Mouse (Mus musculus): ENCODE results near the gene G0s2.
"Not testable (repeated sequence)": the region's sequence is repeated elsewhere in the genome, so short reads cannot be mapped to it uniquely, and the experiment has no call there.

The G0s2 gene

DNA sequence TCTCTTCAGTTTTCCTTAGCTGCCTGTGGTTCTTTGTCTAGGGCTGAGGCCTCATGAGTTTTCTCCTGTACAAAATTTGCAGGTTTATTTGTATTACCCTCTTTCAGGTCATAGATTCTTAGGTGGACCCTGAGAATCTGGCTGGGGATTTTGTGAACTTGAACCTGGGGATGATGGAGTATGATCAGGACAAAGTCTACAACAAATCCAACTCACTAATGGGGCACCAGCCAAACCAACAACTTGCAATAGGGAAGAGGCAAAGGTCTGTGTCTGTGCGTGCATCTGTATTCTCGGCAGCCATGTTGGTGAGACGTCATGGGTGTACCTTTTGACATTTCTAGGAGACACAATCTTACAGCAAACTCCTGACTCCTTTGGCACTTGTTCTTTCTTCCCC, 16.1 kb upstream of the G0s2 start:
- DNase-seq (ENCODE audit: low spot score in 2 of 2), result no peak

DNA sequence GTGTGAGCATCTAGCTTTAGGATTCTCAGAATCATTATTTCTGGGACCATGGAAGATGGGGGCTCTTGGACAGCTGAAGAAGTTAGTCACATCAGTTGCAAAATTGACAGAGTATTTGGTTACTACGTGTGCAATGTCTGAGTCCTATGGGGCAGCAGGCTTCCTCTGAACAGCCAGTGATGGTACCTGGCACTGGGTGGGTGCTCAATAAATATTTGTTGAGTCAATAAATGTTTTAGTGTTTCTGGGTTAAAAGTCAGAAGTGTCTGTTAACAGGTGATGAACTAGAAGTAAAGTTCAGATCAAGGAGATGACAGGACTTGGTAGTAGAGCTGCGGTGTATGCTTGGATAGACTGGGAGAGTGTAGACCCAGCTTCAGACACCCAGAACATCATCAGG, 14.6 kb upstream of the G0s2 start:
- DNase-seq (ENCODE audit: low spot score in 2 of 2), result no peak

DNA sequence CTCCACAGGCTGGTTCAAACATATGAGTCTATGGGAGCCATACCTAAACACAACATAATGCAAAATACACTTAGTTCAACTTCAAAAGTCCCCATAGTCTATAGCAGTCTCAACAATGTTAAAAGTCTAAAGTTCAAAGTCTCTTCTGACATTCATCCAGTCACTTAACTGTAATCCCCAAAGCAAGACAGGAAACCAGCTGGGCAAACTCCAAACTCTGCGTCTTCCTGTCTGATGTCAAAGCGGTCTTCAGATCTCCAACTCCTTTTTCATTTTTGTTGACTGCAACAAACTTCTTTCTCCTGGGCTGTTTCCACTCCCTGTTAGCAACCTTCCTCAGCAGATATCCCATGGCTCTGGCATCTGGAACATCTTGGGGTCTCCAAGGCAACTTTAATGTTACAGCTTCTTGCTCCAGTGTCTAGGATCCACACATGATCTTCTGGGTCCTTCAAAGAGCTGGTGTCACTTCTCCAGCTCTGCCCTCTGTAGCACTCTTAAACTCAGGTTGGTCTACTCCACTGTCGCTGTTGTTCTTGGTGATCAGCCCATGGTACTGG, 12.8 kb upstream of the G0s2 start:
- not testable (repeated sequence) for DNase-seq (ENCODE audit: low spot score in 2 of 2)

DNA sequence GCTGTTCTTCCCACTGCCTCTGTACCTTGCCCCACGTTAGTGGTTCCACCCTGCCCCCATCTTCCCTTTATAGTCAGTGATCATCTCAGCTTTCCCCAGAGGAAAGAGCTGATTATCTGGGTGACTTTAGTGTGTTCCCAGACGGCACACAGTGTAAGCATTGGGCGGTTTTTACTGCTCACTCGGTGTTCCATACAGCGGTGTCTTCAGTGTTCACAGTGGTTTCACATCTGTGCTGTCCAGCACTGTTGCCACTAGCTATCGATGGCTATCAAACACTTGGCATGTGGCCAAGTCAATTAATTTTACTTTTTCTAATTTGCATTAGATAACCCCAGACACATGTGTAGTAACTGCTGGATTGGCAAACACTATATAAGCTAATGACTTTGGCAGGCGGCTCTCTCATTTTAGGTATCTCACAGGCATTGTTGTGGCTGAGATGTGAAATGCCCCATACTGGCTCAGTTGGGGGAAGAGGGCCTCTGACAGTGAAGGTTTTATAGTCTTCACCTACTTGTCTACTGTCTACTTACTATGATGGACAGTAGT, 11.3 kb upstream of the G0s2 start:
- DNase-seq (ENCODE audit: low spot score in 2 of 2), result no peak

DNA sequence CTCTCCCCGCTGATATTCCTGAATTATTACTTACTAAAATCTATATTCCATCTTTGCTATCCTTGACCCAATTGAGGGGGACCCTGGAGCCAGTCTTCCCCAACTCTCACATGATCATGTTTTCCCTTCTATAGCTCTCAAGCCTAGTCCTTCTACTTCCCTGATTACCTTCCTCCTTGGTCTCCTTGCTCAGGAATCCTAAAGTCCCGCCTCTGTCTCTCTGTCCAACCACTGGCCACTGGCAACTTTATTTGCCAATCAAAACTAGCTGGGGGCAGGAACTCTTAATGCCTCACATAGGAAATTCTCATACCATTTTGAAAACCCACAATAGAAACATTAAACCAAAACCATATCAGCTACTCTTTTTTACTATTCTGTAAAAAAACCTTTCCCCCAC, 8.3 kb upstream of the G0s2 start:
- DNase-seq (ENCODE audit: low spot score in 2 of 2), result no peak

DNA sequence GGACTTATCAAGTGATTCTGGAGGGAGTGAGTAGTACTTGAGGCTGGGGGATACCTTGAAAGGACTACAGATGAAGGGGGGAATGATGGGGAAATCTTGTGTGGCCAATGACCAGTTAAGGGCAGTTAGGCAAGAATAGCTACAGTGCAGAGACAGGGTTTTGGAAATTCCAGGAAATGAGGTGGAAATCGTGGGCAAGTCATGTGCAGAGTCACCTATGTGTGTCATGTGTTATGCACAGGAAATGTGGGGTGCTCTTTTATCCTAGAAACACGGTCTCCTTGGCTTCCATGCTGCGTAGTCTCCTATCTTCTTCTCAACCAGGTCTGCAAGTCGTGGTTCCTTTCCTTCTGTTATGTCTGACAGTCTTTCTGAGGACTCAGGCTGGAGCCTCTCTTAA, 6.5 kb upstream of the G0s2 start:
- no peak for DNase-seq (ENCODE audit: low spot score in 2 of 2)

DNA sequence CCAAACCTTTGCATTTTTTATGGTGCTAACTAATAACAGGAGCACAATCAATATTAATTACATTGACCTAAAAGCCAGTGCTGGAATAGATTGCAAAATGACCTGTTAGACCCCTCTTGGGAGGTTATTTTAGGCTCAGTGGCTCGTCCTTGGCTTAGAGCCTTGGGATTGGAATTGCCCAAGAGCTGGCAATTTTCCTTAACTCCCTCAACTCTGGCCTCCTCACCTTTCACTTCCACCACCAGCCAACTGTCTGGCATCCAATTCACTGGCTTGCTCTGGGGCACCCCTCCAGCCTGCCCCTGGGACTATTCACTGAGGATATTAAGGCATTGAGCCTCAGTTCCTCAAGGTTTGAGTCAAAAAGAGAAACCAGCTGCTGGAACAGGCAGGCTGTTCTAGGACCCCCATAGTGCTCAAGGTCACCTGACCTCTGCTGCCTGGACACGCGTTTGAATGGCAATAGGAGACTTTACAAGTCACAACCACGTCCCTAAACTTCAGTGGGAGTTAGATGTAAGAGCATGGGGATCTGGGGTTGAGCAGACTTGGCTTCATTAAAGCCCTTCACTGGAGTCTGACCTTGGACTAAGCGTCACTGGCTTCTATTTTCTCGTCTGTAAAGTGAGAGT, 5.5 kb upstream of the G0s2 start:
- no peak for DNase-seq (ENCODE audit: low spot score in 2 of 2)

DNA sequence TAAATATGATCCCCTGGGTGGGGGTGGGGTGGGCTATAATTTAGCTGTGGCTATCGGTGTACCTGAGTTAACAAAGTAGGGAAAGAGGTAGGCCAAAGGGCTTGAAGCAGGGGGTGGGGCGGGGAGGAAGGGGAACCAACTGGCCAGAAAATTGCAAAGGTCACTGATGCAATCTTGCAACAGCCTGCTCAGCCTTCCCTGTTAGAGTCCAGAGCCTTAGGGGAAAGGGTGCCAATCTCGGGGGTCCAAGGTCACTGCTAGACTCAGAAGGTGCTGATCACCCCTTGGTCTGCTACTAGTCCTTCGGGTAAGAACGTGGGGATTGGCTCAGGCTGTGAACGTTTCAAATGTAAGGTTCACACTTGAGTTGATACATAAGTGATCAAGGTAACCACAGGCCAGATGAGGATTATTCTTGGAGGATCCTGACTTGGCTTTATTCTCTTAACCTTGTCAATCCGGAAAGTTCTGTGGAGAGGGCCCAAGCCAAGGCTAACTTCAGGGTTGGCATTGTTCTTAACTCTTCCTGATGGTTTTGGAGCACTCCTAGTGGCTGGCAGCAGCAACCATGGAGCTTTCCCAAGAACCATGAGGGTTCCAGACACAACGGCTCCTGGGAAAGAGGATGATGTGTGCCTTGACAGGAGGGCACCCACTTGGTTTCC, 1.5 kb upstream of the G0s2 start:
- no peak for DNase-seq (ENCODE audit: low spot score in 2 of 2)

DNA sequence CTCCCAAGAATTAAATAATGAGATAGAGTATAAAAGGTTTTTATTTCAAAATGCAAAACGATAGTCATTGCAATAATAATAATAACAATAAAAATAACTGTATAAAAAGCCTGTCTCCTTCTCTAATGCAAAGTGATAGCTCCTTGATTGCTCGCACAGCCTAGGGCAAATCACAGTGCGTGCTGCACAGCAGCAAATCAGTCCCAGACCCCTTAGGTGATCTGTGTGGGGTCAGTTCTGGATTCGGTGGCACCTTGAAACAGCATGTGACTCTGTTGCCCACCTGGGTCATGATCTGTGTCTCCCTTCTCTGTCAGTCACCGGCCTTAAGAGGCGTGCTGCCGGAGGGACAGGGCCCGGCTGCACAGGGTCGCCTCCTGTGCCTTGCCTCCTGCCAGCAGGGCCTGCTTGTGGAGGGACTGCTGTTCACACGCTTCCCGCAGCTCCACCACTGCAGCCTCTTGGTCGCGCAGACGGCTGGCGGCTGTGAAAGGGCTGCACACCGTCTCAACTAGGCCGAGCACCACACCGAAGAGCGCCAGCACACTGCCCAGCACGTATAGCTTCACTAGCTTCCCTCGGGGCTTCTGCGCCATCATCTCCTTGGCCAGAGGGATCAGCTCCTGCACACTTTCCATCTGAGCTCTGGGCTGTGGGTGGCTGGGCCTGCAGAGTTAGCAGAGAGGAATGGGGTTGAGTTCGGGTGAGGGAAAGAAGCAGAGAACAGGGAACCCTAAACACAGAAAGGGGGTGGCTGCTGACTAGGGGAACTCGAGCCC, 691 bp downstream of the G0s2 start:
- DNase-seq (ENCODE audit: low spot score in 2 of 2), result no peak

DNA sequence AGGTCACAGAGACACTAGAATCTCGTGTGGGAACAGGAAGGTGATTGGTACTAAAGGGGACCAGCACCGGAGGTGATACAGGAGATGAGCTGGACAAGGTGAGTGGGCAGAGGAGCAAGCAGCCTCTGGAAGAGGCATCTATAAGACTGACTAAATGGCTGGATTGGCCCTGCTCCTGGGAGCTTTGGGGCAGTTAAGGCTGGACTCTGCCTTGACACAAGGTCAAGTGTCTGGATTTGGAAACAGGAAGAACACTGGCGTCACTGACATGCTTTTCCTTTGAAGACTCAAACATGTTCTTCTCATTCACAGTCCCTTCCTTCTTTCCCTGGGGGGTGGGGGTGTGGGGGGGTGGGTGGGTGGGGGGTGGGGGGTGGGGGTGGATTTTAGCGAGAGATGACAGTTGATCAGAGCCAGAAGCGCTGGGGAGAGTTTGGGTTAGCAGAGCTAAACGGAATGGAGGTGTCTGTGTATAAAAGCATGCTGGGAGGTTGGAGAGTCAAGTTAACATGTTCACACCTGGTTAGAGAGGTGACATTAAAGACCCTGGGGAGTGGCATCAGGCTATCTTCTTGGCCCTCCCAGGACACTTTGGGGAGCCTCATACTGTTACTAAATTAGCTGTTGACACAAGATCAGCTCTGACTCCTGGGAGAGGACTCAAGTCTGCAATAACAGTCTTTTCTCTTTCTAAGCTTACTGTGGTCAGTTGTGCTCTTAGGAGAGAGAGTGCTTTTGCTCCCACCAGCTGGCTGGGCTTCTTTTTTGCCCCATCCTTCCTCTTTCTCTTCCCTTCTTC, 1.9 kb downstream of the G0s2 start:
- DNase-seq (ENCODE audit: low spot score in 2 of 2), result no peak

DNA sequence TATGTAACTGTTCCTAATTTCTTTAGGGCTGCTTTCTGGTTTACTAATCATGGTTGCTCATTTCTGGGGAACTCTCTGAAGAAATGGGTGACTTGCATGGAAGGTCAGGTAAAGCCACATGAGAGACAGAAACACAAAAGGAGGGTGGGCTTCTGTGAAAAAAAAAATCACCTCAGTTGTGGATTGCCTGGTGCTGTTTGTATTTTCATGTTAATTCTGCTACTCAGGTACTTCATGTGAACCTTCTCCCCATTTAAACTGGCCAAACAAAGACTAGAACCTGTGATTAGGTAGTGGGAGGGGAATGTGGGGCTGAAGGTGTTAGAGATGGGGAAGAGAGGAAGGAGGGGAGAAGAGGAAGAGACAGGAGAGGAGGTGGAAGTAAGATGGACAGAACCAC, 7.3 kb downstream of the G0s2 start:
- no peak for DNase-seq (ENCODE audit: low spot score in 2 of 2)

DNA sequence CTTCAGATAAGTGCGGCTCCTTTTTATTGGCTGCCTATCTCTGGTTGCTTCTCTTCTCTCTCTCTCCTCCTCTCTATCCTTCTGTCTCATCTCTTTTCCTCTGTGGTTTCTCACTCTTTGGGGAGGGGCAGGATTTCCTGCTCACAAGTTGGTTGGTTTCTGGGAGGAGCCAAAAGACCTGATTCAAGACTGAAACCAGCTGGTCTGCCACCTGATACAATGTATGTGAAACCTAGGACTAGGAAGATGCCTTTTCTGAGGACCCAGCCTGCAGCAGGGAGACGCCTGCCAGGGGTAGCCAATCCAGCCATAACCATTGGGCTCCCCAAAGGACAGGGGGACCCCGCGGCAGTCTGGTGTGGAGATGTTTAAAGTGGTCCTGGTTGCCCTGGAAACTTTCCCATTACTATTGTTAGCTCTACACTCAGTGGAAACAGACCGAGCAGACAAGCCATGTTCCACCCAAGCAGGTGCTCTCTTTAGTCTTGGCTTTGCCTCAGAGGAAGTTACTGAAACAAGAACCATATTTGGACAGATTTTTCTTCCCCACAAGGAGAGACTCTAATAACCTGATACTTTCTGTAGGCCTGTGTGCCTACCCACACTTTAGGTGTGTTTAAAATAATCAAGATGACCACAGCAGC, 8.9 kb downstream of the G0s2 start, which contains the start of gene Hsd11b1:
TSS of gene Hsd11b1 (minus strand) at position 121 of the 644 bp plus-strand sequence.
- DNase-seq (ENCODE audit: low spot score in 2 of 2), result peak; percentile 70 to 81

DNA sequence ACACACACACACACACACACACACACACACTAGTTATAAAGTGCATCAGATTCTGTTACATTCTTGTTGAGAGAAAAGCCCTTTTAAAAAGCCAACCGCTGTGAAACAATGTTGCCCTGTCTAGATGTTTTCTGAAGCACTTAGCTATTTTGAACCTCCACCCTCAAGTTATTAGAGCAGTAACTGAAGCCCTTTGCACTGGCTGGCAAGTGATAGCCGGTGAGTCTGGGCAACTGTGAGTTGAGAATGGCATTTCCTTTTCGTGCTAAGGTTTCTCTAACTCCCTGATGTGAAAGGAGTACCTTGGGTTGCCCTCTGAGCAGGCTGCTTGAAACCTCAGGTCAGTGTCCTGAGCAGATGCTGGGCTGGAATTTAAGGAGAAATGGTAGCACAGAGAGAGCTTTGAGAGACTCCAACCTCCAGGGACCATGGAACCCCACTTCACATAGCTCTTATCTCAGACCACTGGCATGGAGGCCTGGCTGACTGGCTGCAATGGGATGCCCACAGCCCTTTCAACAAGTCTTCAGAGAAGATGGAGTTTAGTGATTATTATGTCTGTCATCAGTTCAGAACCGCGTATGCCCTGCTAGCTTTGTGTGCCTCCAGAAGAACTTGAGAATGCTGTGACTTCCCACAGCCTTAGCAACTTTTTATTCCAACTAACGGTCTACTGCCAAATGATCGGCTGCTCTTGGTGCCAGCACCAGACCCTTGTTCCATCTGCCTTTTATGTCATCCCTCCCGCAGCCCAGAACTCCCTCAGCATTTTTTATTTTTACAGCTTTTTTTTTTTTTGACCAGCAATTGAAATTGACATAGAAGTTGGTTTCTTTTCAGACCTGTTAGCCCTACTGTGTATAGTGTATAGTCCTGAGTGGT, 9.8 kb downstream of the G0s2 start:
- DNase-seq (ENCODE audit: low spot score in 2 of 2), result no peak

DNA sequence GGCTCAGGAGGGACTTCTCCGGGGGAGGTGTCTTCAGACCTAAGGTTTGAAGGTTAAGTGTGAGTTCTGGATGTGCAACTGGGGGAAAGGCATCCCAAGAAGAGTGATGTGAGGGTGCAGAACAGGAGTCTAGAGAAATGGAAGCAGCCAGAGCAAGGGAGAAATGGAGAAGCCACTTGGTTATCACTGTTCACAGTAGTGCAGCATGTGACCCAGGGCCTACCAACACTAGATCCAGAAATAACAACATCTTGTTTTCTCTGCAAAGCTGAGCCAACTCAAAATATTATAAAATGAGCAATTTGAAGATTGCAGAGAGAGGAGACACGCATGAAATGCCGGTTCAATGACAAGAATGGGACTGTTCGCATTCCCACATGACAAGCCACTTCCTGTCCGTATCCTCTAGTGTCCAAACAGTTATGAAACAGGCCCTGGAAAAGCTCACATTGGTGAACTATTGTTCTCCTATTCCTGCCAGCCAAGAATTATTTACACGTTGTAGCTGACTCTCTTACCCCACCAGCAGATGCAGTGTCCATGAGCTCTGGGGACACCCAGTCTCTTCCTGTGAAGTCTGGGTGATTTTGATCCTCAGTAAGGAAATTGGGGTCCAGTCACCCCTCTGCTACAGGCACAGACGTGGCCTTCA, 11.0 kb downstream of the G0s2 start:
- DNase-seq (ENCODE audit: low spot score in 2 of 2), result no peak

DNA sequence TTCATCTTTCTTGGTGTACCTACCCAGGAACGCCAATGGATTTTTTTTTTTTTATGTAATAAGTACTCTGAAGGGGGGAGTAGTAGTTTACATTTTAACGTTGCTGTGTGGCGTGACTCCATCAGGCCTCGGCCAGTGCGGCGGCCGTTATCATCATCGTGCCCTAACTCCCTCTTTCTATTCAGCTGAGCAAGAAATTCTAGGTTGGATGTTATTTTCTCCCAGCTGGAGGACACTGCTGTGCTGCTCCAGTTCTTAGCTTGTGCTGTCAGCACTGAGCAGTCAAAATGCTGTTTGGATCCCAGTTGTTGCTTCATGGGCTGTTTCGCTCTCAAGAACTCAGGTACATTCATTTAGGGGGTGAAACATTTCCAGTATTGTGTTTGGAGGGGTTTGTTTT, 13.5 kb downstream of the G0s2 start:
- no peak for DNase-seq (ENCODE audit: low spot score in 2 of 2)

DNA sequence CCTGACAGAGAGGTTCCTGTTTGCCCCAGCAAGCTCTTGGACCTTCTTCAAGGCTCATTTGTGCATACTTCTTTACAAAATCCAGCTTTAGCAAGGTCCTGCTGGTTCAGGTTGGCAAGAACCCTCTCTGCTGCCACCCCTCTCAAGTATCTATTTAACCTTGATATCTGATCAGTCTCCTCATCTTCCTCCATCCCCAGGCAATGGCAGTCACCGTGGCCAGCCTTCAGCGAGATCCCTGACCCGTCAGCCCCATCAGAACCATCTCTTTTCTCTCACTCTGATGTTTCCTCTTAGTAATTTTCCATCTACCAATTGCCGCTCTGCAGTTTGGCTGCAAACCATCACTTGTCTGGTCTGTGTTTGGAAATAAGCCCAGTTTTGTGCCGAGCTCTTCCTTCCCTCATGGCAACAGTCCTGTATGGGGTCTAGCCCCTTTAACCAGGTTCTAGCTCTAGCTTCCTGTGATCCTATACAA, 16.4 kb downstream of the G0s2 start:
- no peak for DNase-seq (ENCODE audit: low spot score in 2 of 2)

DNA sequence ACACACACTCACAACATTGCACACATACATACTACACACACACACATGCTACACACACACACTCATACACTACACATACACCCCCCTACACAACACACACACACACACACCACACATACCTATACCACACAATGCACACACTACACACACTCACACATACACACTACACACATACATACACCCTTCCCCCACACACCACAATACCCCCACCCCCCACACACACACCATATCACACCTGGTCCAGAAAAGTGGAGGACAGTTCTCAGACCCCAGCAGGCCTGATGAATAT, 16.8 kb downstream of the G0s2 start:
- no peak for DNase-seq (ENCODE audit: low spot score in 2 of 2)

DNA sequence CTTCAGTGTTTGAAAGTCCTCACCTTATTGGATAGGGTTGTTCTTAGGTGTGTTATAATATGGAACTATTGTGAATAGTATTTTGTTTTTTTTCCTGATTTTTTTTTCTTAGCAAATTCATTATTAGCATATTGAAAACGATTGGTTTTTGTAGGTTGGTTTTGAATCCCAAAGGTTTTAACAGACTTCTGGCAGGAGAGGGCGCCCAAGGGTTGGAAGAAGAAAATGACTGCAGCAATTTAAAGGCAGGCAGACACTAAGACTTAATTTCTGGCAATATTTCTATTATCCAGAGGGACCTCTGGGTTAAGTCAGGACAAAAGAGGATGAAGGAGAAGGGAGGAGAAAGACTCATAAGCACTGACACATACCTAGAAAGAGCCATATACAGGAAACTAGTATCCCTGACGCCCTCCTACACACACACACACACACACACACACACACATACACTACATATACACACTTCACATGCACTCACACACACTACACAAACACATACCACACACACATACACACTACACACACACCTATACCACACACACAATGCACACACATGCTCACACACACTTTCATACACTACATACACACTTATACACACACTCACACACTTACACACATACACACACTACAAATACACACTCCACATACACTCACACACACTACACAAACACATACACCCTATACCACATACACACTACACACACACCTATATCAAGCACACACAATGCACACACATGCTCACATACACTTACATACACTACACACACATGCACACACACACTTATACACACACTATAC, 17.3 kb downstream of the G0s2 start:
- DNase-seq (ENCODE audit: low spot score in 2 of 2), result peak; percentile 39 to 59

DNA sequence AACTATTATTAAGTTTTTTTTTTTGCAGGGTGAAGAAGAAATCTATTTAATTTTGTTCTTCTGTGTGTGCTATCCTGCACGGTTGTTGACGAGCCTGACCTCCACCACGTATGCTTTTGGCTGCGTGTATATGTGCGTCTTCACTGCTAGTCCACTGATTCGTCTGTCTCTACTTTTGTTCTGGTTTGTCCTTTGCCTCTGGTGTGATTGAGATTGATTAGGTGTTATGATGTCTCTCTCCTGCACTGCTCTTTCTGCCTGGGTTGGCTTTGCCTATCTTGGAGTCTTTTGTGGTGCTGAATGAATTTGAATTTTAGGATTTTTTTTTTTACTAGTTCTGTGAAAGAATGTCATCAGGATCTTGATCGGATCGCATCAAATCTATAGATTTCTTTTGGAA, 18.0 kb downstream of the G0s2 start:
- no peak for DNase-seq (ENCODE audit: low spot score in 2 of 2)
